Mouse (Mus musculus) kidney, adult 2 months (tissue): ENCODE measurements at regions not wholly inside any gene's neighbourhood (a gene's known extent, or its start where the extent isn't known, plus 50 kb on each side); places are given as distances from the start of the nearest gene placed in this dataset.

Experiments
- CTCF ChIP-seq: fragments of 200-500 bp; conservative IDR thresholded peaks from 2 replicates; pipeline ENCODE4 v1.5.1; 2011; ENCODE audit warnings: low read depth, mild to moderate bottlenecking, control low read depth, low read length, moderate library complexity, mixed read lengths; ENCODE audit not compliant: insufficient read depth, insufficient read length
- POLR2A ChIP-seq: fragments of 200-500 bp; IDR thresholded peaks from one replicate; pipeline ENCODE4 v1.6.1; 2011; ENCODE audit warnings: low read depth, low read length, control low read depth

DNA sequence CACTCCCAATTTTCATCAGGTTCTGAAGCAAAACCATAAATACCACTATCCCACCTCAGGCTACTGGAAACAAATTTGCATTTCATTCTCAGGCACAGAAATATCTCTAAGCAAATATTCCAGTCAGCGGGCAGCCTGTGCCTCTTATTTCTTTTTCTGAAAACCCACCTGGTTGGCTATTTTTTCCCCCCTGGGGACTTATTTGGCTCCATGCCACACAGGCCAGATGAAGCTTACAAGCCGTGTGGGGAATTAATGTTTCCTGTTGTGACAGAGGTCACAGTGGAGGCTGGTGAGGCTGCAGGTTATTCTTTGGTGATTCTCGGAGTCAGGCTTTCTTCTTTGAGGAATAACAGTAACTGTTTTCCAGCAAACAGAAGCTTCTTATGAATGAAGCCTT lies 250.7 kb downstream of the Bmp2 start:
- TF ChIP-seq POLR2A (no peak), CTCF (no peak)
